Mouse (Mus musculus) T-helper 2 cell (primary cell): Measurements from ENCODE around the gene Rpl10a.
"Not testable (repeated sequence)": the region's sequence is repeated elsewhere in the genome, so short reads cannot be mapped to it uniquely, and the experiment has no call there.

Experiments used
- in situ Hi-C: fragments of 300-600 bp; cut with MboI, MseI; formaldehyde crosslinking; loops from one replicate; pipeline ENCODE4 v1.15.1; 2025; ENCODE audit warnings: high pct_unique_total_duplicates

Gene Rpl10a

DNA sequence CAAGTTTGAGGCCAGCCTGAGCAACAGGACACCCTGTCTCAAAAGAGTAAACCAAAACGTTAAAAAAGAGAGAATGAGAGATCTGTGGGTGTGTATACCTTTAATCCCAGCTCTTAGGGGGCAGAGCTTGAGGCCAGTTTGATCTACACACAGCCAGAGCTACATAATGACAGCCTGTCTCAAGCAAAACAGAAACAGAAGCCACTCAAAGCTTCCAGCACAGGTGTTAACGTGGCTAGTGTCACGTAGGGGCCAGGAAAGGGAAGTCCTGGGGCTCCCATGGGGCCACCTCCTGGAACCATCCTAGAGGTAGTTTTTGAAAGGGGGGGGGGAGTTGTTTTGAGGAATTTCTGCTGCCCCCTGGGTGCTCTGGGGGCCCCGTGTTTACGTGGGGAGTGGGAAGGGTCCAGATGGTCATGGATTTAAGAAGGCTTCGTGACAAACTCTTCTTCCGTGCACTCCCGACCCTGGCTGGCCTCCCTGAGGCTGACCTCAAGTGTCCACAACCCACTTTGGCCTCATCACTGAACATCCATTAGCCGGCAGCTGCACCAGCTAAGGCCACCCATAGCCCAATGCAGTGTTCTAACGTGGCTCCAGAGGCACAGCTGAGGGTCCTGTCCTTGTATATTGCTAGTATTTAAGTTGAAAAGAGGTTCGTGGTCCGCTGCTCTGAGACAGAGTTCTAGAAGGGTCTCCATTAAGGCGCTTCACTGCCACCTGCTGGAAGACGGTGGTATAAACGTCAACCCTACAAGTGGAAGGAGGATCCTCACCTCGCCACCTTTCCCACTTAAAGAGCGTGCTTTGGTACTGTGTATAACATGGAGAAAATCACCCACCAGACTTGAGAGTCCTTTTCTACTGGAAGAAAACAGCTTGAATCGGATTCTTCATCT, 19.7 kb upstream of the Rpl10a start:
- in situ Hi-C loops, result no loop called here

- in situ Hi-C loops, result no loop called here
These were observed 17.4 kb upstream of the Rpl10a start for GRCm38 (mm10) chr17:28310831-28311230.

DNA sequence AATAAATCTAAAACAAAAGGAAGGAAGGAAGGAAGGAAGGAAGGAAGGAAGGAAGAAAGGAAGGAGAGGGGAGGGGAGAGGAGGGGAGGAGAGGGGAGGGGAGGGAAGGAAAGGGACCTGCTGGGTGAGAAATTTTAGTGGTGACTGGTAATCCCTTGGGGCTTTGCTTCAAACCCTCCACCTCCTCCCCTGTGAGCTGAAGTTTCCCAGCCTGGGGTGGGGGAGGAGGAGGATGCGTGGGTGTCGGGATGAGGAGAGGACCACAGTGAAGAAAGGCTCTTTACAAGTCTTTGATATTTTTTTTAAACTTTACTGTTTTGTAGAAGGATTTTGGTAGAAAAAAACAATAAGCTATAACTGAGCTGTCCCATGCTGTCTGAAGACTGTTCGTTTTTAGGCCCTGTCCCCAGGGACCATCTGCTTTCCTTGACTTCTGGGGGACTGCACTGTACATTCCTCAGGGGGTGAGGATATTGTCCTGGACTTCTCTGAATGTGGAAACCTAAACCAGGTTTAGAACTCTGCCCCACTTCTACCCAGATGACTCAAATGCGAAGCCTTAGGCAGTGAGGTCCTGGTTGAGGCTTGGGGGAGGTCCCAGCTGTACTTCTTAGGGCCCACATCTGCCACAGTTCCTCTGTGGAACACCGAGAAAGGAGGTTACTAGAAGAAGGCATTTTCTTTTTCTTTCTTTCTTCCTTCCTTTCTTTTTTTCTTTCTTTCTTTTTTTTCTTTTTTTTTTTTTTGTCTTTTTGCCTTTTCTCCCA, 16.7 kb upstream of the Rpl10a start:
- in situ Hi-C loops, result no loop called here

DNA sequence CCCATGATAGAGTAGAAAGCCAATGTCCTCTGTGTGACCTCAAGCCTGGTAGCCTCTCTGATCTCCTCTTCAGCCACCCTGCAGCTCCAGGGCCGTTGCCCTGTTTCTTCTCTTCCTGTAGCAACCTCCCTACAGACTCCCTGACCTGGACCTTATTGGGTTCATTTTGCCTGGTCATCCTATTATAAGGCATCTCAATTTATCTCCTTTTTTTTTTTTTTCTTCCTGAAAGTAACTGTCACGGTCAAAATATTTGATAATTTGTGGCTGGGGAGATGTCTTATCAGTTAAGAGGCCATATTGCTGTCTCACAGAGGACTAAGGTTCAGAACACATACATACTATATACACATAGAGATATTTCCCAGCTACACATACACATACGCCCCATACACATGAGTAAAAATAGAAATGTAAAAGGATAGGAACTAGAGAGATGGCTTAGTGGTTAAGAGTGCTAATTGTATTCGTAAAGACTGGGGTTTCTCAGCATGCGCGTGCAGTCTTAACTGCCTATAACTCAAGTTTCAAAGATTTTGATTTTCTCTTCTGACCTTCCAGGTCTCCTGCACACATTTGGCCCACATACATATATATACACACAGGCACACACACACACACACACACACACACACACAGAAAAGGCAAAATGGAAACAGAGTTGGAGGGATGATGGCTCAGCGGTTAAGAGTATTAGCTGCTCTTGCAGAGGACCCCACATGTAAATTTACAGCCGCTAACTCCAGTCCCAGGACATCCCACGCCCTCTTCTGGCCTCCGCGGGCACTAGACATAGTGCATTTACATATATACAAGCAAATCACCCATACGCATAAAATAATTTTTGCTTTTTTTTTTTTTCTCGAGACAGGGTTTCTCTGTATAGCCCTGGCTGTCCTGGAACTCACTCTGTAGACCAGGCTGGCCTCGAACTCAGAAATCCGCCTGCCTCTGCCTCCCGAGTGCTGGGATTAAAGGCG, 15.7 kb upstream of the Rpl10a start:
- in situ Hi-C loops, result no loop called here

- in situ Hi-C loops, result no loop called here
These were observed 14.9 kb upstream of the Rpl10a start, which contains the start of gene Fance for GRCm38 (mm10) chr17:28313212-28313879. Fance (plus strand) TSS chr17:28313519.

- in situ Hi-C loops, result no loop called here
These were observed 14.4 kb upstream of the Rpl10a start for GRCm38 (mm10) chr17:28313880-28314225.

GRCm38 (mm10) chr17:28315611-28316160, 12.6 kb upstream of the Rpl10a start:
- in situ Hi-C loops, result loop anchor here (5.0 kb wide), 1 partner anchor 78 kb away; no protein-coding TSS in a partner anchor

DNA sequence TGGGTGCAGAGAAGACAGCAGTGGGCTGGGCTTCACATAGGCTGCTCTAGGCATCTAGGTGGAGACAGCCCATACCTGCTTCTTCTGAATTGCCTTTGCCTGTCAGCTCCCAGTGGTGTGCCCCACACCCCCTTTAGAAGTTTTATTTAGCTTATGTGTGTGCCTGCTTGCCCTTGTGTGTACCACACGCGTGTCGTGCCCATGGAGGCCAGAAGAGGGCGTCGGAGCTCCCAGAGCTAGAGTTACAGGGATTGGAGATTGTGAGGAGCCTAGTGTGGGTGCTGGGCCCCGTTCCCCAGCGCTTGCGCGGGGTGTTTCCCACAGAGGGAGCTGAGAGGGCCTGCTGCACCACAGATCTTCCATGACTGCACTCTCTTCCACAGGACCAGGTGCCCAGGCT, 11.8 kb upstream of the Rpl10a start:
- in situ Hi-C loops, result loop anchor here (5.0 kb wide), 1 partner anchor 79 kb away; no protein-coding TSS in a partner anchor

GRCm38 (mm10) chr17:28317091-28317490, 11.2 kb upstream of the Rpl10a start:
- in situ Hi-C loops, result loop anchor here (5.0 kb wide), 1 partner anchor 80 kb away; no protein-coding TSS in a partner anchor

- in situ Hi-C loops, result loop anchor here (5.0 kb wide), 1 partner anchor 80 kb away; no protein-coding TSS in a partner anchor
These were observed 10.5 kb upstream of the Rpl10a start for GRCm38 (mm10) chr17:28317725-28318124.

DNA sequence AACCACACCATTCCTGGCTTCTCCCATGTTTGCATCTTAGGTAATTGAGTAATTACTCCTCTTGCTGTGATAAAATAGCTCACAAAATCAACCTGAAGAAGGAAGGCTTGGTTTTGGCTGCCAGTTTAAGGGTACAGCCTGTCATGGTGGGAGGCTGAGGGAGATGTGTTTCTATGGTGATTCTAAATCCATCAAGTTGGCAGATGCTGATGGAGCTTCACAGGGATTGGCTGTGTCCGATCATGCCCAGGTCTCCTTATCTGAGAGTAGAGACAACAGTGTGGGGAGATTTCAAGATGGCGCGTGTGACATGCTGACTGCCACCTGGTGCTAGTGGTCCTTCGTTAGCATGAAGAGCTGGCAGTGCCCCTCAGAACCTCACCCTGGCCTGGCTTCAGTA, 6.6 kb upstream of the Rpl10a start:
- in situ Hi-C loops, result no loop called here

DNA sequence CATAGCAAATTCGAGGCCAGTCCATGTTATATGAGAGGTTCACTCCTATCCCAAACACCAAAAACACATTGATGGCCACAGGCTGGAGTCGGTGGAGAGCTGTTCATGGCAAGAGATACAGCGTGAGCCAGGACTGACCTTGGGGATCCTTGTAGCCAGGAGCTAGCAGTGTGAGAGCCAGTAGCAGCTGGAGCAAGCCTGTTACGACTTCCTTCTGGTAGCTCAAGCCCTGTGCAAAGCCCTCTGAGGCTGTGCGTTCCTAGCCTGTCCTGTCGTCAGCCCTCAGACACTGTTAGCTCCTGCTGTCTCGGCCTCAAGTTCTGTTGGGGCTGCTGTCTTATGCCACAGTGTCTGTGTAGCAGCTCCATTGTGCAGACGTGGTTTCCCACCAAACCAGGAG, 4.5 kb upstream of the Rpl10a start:
- in situ Hi-C loops, result no loop called here

- in situ Hi-C loops, result not testable (repeated sequence)
These were observed 3.9 kb upstream of the Rpl10a start for GRCm38 (mm10) chr17:28324416-28324815.

GRCm38 (mm10) chr17:28325751-28326150, 2.5 kb upstream of the Rpl10a start:
- in situ Hi-C loops, result no loop called here

GRCm38 (mm10) chr17:28326951-28327350, 1.3 kb upstream of the Rpl10a start:
- in situ Hi-C loops, result no loop called here

- in situ Hi-C loops, result no loop called here
These were observed 472 bp upstream of the Rpl10a start for GRCm38 (mm10) chr17:28327673-28328325.

DNA sequence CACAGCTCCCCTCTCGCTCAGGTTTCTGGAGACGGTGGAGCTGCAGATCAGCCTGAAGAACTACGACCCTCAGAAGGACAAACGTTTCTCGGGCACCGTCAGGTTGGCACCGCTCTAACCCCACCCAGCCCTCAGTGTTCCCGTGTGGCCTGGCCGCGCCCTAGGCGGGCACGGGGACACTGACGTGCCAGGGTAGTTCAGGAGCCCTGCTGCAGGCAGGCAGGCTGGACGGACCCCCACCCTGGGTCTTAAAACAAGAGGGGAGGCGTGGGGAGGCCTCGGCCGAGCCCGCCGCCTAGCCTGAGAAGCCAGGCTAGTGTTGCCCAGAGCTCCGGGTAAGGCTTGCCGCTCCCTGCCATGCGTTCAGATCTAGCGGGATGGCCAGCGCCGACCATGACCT, 675 bp downstream of the Rpl10a start:
- in situ Hi-C loops, result no loop called here

GRCm38 (mm10) chr17:28329503-28330231, 1.4 kb downstream of the Rpl10a start:
- in situ Hi-C loops, result no loop called here

DNA sequence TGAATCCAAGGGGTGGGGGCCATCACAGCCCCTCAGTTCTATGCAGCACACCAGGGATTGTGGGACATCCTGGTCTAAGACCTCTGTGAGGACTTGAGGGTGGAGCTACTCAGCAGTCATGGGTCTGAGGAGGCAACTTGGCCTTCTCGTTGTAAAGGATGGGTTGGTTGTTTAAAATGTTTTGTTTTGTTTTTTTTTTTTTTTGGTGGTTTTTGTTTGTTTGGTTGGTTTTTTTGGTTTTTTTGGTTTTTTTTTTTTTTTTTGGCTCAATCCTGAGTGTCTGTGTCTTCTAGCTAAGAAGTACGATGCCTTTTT, 1.9 kb downstream of the Rpl10a start:
- in situ Hi-C loops, result no loop called here
